Mouse (Mus musculus): ENCODE data around the gene Akp3. TPM values are rescaled to one million over a fixed set of nuclear protein-coding genes. Genes with fewer than 3 reads are reported as not detected.

Gene Akp3
- polyA plus RNA-seq, 1 experiment, result 0.08 TPM

DNA sequence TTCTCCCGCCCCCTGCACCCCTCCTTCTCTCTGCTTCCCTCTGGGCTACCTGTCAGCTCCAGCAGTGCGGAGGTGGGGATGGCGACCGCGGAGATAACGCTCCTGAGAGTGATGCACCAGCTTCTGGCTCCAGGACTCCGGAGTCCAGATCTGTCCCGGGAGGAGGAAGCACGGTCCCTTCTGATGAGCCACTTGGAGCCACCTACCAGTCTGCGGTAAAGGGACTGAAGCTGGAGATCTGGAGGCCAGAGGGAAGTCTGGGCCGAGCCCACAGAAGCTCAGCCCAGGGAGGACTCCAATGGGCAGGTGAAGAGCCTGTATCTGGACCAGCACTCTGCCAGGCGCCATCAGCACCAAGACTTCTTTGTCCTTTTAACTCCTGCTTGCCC is 31.4 kb downstream of the Akp3 start, which contains the start of gene Ecel1:
TSS of gene Ecel1 (minus strand) at position 323 of the 389 bp plus-strand sequence.
- Histone ChIP-seq H3K4me3 (no peak within 1 kb of the TSS), H3K79me2 (ENCODE audit: control insufficient read depth, insufficient read depth) (no peaks in the 10 kb centered on the region), H3K4me2 (ENCODE audit: low read depth) (no peak within 1 kb of the TSS), H3K27me3 (ENCODE audit: control insufficient read depth, insufficient read depth, insufficient read length) (peaks cover 62% of the 10 kb centered on the region), H3ac (ENCODE audit: control insufficient read depth, insufficient read length) (no peak within 1 kb of the TSS), H3K36me3 (ENCODE audit: control insufficient read depth, insufficient read depth) (no peaks in the 10 kb centered on the region)
- TF ChIP-seq E2F4 (IDR thresholded peaks at IDR 0.05; ENCODE audit: insufficient read depth) (no peak), SRF (IDR thresholded peaks at IDR 0.05; ENCODE audit: control insufficient read depth, insufficient read length, low read depth) (no peak), TCF12 (IDR thresholded peaks at IDR 0.05; ENCODE audit: insufficient read depth, poor library complexity, severe bottlenecking) (no peak), MYOD1 (IDR thresholded peaks at IDR 0.05; ENCODE audit: control insufficient read depth in 1 of 3, insufficient read length in 2 of 3, low read depth in 2 of 3) (no peak), CEBPB (IDR thresholded peaks at IDR 0.05; ENCODE audit: insufficient read depth, poor library complexity, severe bottlenecking) (no peak), REST (IDR thresholded peaks at IDR 0.05; ENCODE audit: insufficient read depth, insufficient read length) (no peak), POLR2AphosphoS2 (IDR thresholded peaks at IDR 0.05; ENCODE audit: insufficient read length, low read depth) (no peak), USF1 (IDR thresholded peaks at IDR 0.05; ENCODE audit: low read depth) (no peak), POLR2A (IDR thresholded peaks at IDR 0.05; ENCODE audit: insufficient read length, low read depth) (no peak), MYOG (IDR thresholded peaks at IDR 0.05; ENCODE audit: control insufficient read depth in 1 of 3, insufficient read depth in 1 of 3, insufficient read length in 2 of 3, low read depth in 2 of 3) (no peak), MAX (IDR thresholded peaks at IDR 0.05; ENCODE audit: low read depth) (no peak), TCF3 (IDR thresholded peaks at IDR 0.05; ENCODE audit: insufficient read length, low read depth) (no peak)

DNA sequence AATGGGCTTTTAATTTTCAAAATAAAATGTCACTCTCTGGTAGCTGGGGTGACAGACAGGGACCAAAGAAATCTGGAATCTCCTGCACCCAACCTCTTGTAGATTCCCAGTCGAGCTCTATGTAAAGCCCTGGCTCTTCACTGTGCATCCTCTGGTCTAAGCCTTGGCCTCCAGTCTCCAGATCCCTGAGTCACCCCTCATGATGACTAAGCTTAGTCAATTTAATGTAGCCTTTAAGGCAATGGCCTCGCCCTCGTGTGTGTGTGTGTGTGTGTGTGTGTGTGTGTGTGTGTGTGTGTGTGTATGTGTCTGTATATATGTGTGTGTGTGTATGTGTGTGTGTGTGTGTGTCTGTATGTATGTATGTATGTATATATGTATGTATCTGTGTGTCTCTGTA is 34.6 kb downstream of the Akp3 start:
- H3K79me2 ChIP-seq (ENCODE audit: control insufficient read depth, insufficient read depth), result no peaks in the 10 kb centered on the region
- H3K4me3 ChIP-seq, result no peak overlapping the region
- H3ac ChIP-seq (ENCODE audit: control insufficient read depth, insufficient read length), result no peak overlapping the region
- H3K36me3 ChIP-seq (ENCODE audit: control insufficient read depth, insufficient read depth), result no peaks in the 10 kb centered on the region
- H3K27me3 ChIP-seq (ENCODE audit: control insufficient read depth, insufficient read depth, insufficient read length), result peaks cover 38% of the 10 kb centered on the region
- TF ChIP-seq TCF12 (IDR thresholded peaks at IDR 0.05; ENCODE audit: insufficient read depth, poor library complexity, severe bottlenecking) (no peak), E2F4 (IDR thresholded peaks at IDR 0.05; ENCODE audit: insufficient read depth) (no peak), MYOG (IDR thresholded peaks at IDR 0.05; ENCODE audit: control insufficient read depth in 1 of 3, insufficient read depth in 1 of 3, insufficient read length in 2 of 3, low read depth in 2 of 3) (no peak), POLR2AphosphoS2 (IDR thresholded peaks at IDR 0.05; ENCODE audit: insufficient read length, low read depth) (no peak), SRF (IDR thresholded peaks at IDR 0.05; ENCODE audit: control insufficient read depth, insufficient read length, low read depth) (no peak), TCF3 (IDR thresholded peaks at IDR 0.05; ENCODE audit: insufficient read length, low read depth) (no peak), USF1 (IDR thresholded peaks at IDR 0.05; ENCODE audit: low read depth) (no peak), REST (IDR thresholded peaks at IDR 0.05; ENCODE audit: insufficient read depth, insufficient read length) (no peak), MAX (IDR thresholded peaks at IDR 0.05; ENCODE audit: low read depth) (no peak), CEBPB (IDR thresholded peaks at IDR 0.05; ENCODE audit: insufficient read depth, poor library complexity, severe bottlenecking) (no peak), MYOD1 (IDR thresholded peaks at IDR 0.05; ENCODE audit: control insufficient read depth in 1 of 3, insufficient read length in 2 of 3, low read depth in 2 of 3) (no peak), POLR2A (IDR thresholded peaks at IDR 0.05; ENCODE audit: insufficient read length, low read depth) (no peak)
- H3K4me2 ChIP-seq (ENCODE audit: low read depth), result no peak overlapping the region

DNA sequence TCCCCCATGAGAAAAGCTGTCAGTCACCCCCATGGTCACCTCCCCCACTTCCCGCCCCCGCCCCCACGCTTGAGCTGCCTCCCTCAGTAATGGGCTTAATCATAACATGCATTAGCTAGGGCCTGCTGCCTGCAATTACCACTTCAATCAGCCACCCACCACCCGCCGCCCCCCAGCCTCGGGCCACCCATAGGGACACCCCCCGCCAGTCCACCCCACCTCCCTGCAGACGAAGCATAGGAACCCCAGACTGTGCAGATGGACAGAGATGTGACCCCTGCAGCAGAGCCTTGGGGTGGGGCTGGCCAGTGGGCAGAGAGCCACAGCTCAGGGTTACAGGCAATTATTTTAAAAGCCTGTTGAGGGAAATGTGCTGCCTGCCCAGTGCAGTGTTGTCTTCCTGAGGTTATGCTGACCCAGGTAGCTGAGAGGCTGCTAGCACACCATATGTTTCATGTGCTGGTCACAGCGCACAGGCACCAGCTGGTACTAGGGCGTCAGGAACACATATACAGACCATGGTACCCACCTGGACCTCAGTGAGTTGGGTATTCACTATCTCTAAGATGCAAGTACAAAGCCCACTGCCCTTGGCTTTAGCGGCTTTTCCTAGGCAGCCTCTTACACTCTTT is 39.5 kb downstream of the Akp3 start:
- no peak for TF ChIP-seq SRF (IDR thresholded peaks at IDR 0.05; ENCODE audit: control insufficient read depth, insufficient read length, low read depth)
- TF ChIP-seq REST (IDR thresholded peaks at IDR 0.05; ENCODE audit: insufficient read depth, insufficient read length), result no peak
- TF ChIP-seq TCF12 (IDR thresholded peaks at IDR 0.05; ENCODE audit: insufficient read depth, poor library complexity, severe bottlenecking), result no peak
- TF ChIP-seq MAX (IDR thresholded peaks at IDR 0.05; ENCODE audit: low read depth), result no peak
- TF ChIP-seq USF1 (IDR thresholded peaks at IDR 0.05; ENCODE audit: low read depth), result no peak
- TF ChIP-seq E2F4 (IDR thresholded peaks at IDR 0.05; ENCODE audit: insufficient read depth), result no peak
- no peak for TF ChIP-seq POLR2AphosphoS2 (IDR thresholded peaks at IDR 0.05; ENCODE audit: insufficient read length, low read depth)
- TF ChIP-seq TCF3 (IDR thresholded peaks at IDR 0.05; ENCODE audit: insufficient read length, low read depth), result no peak
- no peak for TF ChIP-seq MYOD1 (IDR thresholded peaks at IDR 0.05; ENCODE audit: control insufficient read depth in 1 of 3, insufficient read length in 2 of 3, low read depth in 2 of 3)
- TF ChIP-seq MYOG (IDR thresholded peaks at IDR 0.05; ENCODE audit: control insufficient read depth in 1 of 3, insufficient read depth in 1 of 3, insufficient read length in 2 of 3, low read depth in 2 of 3), result no peak
- TF ChIP-seq CEBPB (IDR thresholded peaks at IDR 0.05; ENCODE audit: insufficient read depth, poor library complexity, severe bottlenecking), result no peak
- TF ChIP-seq POLR2A (IDR thresholded peaks at IDR 0.05; ENCODE audit: insufficient read length, low read depth), result no peak
- Histone ChIP-seq H3K27me3 (ENCODE audit: control insufficient read depth, insufficient read depth, insufficient read length) (peaks cover 31% of the 10 kb centered on the region), H3K36me3 (ENCODE audit: control insufficient read depth, insufficient read depth) (no peaks in the 10 kb centered on the region), H3ac (ENCODE audit: control insufficient read depth, insufficient read length) (no peak overlapping the region), H3K4me3 (no peak overlapping the region), H3K4me2 (ENCODE audit: low read depth) (no peak overlapping the region), H3K79me2 (ENCODE audit: control insufficient read depth, insufficient read depth) (no peaks in the 10 kb centered on the region)

DNA sequence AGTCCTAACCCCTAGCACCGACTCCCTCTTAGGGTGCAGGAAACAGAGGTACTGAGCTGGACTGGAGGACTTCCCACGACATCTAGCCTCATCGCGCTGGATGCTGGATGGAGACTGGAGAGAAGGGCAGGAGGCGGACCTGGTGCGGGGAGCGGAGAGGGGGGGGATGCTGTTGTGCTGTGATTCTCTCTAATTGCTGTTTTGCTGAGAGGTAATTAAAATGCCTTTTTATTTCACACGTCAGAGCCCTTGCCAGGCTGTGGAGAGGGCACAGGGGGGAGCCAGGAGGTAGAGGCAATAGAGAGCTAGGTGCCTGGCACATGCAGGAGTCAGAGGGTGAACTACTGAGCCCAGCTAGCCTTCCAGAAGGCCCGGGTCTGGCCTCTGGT is 40.0 kb downstream of the Akp3 start:
- Histone ChIP-seq H3K79me2 (ENCODE audit: control insufficient read depth, insufficient read depth) (no peaks in the 10 kb centered on the region), H3K4me3 (no peak overlapping the region), H3K27me3 (ENCODE audit: control insufficient read depth, insufficient read depth, insufficient read length) (peaks cover 31% of the 10 kb centered on the region), H3K4me2 (ENCODE audit: low read depth) (no peak overlapping the region), H3K36me3 (ENCODE audit: control insufficient read depth, insufficient read depth) (no peaks in the 10 kb centered on the region), H3ac (ENCODE audit: control insufficient read depth, insufficient read length) (no peak overlapping the region)
- TF ChIP-seq CEBPB (IDR thresholded peaks at IDR 0.05; ENCODE audit: insufficient read depth, poor library complexity, severe bottlenecking), result no peak

DNA sequence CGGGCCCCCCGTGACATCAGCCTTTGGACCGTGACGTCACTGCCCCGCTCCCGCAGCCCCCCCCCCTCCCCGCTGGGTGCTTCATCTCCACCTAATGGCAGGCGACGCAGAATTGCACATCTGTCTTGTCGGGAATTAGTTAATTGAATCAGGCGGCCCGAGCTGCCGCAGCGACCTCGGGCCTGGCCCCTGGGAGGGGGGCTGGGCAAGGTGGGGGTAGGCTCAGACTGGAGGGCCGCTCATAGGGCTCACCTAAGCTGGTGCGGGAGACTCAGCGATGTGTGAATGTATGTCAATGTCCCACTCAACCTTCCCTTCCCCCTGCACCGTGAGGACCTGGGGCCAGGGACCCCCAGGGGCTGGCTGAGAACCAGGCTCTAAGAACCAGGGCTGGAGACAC is 45.7 kb downstream of the Akp3 start:
- TF ChIP-seq POLR2A (IDR thresholded peaks at IDR 0.05; ENCODE audit: insufficient read length, low read depth), result no peak
- no peak for TF ChIP-seq E2F4 (IDR thresholded peaks at IDR 0.05; ENCODE audit: insufficient read depth)
- no peak for TF ChIP-seq USF1 (IDR thresholded peaks at IDR 0.05; ENCODE audit: low read depth)
- no peak for TF ChIP-seq TCF3 (IDR thresholded peaks at IDR 0.05; ENCODE audit: insufficient read length, low read depth)
- no peak for TF ChIP-seq TCF12 (IDR thresholded peaks at IDR 0.05; ENCODE audit: insufficient read depth, poor library complexity, severe bottlenecking)
- no peak for TF ChIP-seq REST (IDR thresholded peaks at IDR 0.05; ENCODE audit: insufficient read depth, insufficient read length)
- no peak for TF ChIP-seq POLR2AphosphoS2 (IDR thresholded peaks at IDR 0.05; ENCODE audit: insufficient read length, low read depth)
- no peak for TF ChIP-seq SRF (IDR thresholded peaks at IDR 0.05; ENCODE audit: control insufficient read depth, insufficient read length, low read depth)
- TF ChIP-seq MYOD1 (IDR thresholded peaks at IDR 0.05; ENCODE audit: control insufficient read depth in 1 of 3, insufficient read length in 2 of 3, low read depth in 2 of 3), result no peak
- no peak for TF ChIP-seq MAX (IDR thresholded peaks at IDR 0.05; ENCODE audit: low read depth)
- TF ChIP-seq CEBPB (IDR thresholded peaks at IDR 0.05; ENCODE audit: insufficient read depth, poor library complexity, severe bottlenecking), result no peak
- Histone ChIP-seq H3K27me3 (ENCODE audit: control insufficient read depth, insufficient read depth, insufficient read length) (peaks cover 17% of the 10 kb centered on the region), H3K36me3 (ENCODE audit: control insufficient read depth, insufficient read depth) (no peaks in the 10 kb centered on the region), H3K4me3 (no peak overlapping the region), H3K4me2 (ENCODE audit: low read depth) (no peak overlapping the region), H3ac (ENCODE audit: control insufficient read depth, insufficient read length) (no peak overlapping the region), H3K79me2 (ENCODE audit: control insufficient read depth, insufficient read depth) (no peaks in the 10 kb centered on the region)

Data from myocyte (in vitro differentiated cells).